Comparison of ENCODE assay signal across 9 mouse cellular contexts in genomic region chr3:35972985-35973384, GRCm38 (mm10). TPM values are rescaled to one million over a fixed set of nuclear protein-coding genes. Genes with fewer than 3 reads are reported as not detected.
DNase-seq lines count a peak whose midpoint lies in the region; ATAC-seq and TF ChIP-seq lines count a peak whose summit lies in the region.
"Had no signal": no experiment of that assay in that cellular context is flagged by ENCODE, and none has a peak within 500 bp of the region (broad histone marks: within the 10 kb centered on the region; RNA-seq: fewer than 3 reads in every experiment).

No protein-coding gene starts in this region.

- DNase-seq in right cerebral cortex, postnatal 4 days, result peak; percentile 23
- DNase-seq in right cerebral cortex, postnatal 36 days (ENCODE audit: low spot score in 2 of 2), result no peak
- DNase-seq in cerebellum, adult 9-10 months, result peak; percentile 34
- DNase-seq in urinary bladder, postnatal 36 days (ENCODE audit: low spot score in 2 of 2), result no peak

- no peaks in the 10 kb centered on the region for H3K4me1 ChIP-seq in intestine, postnatal 0 days (replicated peaks; ENCODE audit: control insufficient read depth, insufficient read depth, low read length)
- H3K4me1 ChIP-seq in intestine, embryonic 15.5 days (replicated peaks), result no peaks in the 10 kb centered on the region
- H3K4me1 ChIP-seq in liver, embryonic 15.5 days (replicated peaks), result no peaks in the 10 kb centered on the region
- H3K4me1 ChIP-seq: neural tube, embryonic 13.5 days had no signal

- H3K9ac ChIP-seq in intestine, postnatal 0 days (ENCODE audit: low read depth, low read length), result no peak overlapping the region
- no peak overlapping the region for H3K9ac ChIP-seq in intestine, embryonic 15.5 days
- H3K9ac ChIP-seq in liver, embryonic 15.5 days, result no peak overlapping the region
- H3K9ac ChIP-seq: neural tube, embryonic 13.5 days had no signal

- peaks cover 46% of the 10 kb centered on the region for H3K36me3 ChIP-seq in intestine, postnatal 0 days (ENCODE audit: control insufficient read depth, insufficient read depth)
- H3K36me3 ChIP-seq in intestine, embryonic 15.5 days, result 0 out of 2 replicates have a peak, but pooled peaks cover 10% of the 10 kb centered on the region
- H3K36me3 ChIP-seq in liver, embryonic 15.5 days (replicated peaks), result peaks cover 9% of the 10 kb centered on the region; the same call in 1 of the 2 replicates

- no peak overlapping the region for H3K27ac ChIP-seq in intestine, postnatal 0 days (ENCODE audit: low read depth, low read length)
- H3K27ac ChIP-seq in intestine, embryonic 15.5 days, result no peak overlapping the region
- no peak overlapping the region for H3K27ac ChIP-seq in liver, embryonic 15.5 days (replicated peaks)
- H3K27ac ChIP-seq: neural tube, embryonic 13.5 days had no signal

- H3K4me2 ChIP-seq in intestine, postnatal 0 days (replicated peaks; ENCODE audit: low read depth), result no peak overlapping the region
- no peak overlapping the region for H3K4me2 ChIP-seq in intestine, embryonic 15.5 days (replicated peaks)
- no peak overlapping the region for H3K4me2 ChIP-seq in liver, embryonic 15.5 days
- H3K4me2 ChIP-seq: neural tube, embryonic 13.5 days had no signal

- WGBS in intestine, postnatal 0 days, result 81% methylated on average over 4 of the region's 4 CpGs
- WGBS in intestine, embryonic 15.5 days, result 82% methylated on average over 4 of the region's 4 CpGs
- WGBS in liver, embryonic 15.5 days (ENCODE audit: insufficient replicate concordance), result 67% methylated on average over 4 of the region's 4 CpGs

- H3K9me3 ChIP-seq in intestine, postnatal 0 days (ENCODE audit: control insufficient read depth), result no peaks in the 10 kb centered on the region
- no peaks in the 10 kb centered on the region for H3K9me3 ChIP-seq in intestine, embryonic 15.5 days
- H3K9me3 ChIP-seq in liver, embryonic 15.5 days (replicated peaks), result no peaks in the 10 kb centered on the region
- H3K9me3 ChIP-seq: neural tube, embryonic 13.5 days had no signal

- peak; percentile 45; the same call in 1 of the 2 replicates for ATAC-seq in intestine, postnatal 0 days
- ATAC-seq in intestine, embryonic 15.5 days, result no peak
- ATAC-seq in liver, embryonic 15.5 days (ENCODE audit: insufficient read depth), result 0 out of 2 replicates have a peak, but pooled peaks have one; percentile 42
- no peak for ATAC-seq in inflammation-experienced regulatory T-cells, adult 6 months

- H3K27me3 ChIP-seq in intestine, postnatal 0 days (replicated peaks; ENCODE audit: control insufficient read depth, insufficient read depth, low read length), result no peaks in the 10 kb centered on the region
- no peaks in the 10 kb centered on the region for H3K27me3 ChIP-seq in intestine, embryonic 15.5 days (replicated peaks)
- no peaks in the 10 kb centered on the region for H3K27me3 ChIP-seq in liver, embryonic 15.5 days
- H3K27me3 ChIP-seq: neural tube, embryonic 13.5 days had no signal

- no peak overlapping the region for H3K4me3 ChIP-seq in intestine, postnatal 0 days (ENCODE audit: low read depth, low read length)
- H3K4me3 ChIP-seq in intestine, embryonic 15.5 days (replicated peaks), result no peak overlapping the region
- H3K4me3 ChIP-seq in liver, embryonic 15.5 days (replicated peaks), result no peak overlapping the region
- H3K4me3 ChIP-seq: neural tube, embryonic 13.5 days had no signal

- peak; percentile 77 for TF ChIP-seq CTCF in intestine, postnatal 0 days (IDR thresholded peaks at IDR 0.05; ENCODE audit: low read depth)

RNA-seq across cellular contexts. Expression of gene Mccc1, which starts 27.5 kb away (rescaled TPM):
- 23.5 and 27.7 TPM in 2 replicates for polyA plus RNA-seq in intestine, postnatal 0 days (2015; fragmentation: Nextera tagmentation; extraction: Ambion mirVana)
- polyA plus RNA-seq in intestine, embryonic 15.5 days (2015; fragmentation: Nextera tagmentation; extraction: Ambion mirVana), result 32.1 and 35.7 TPM in 2 replicates
- 14.4 and 14.5 TPM in 2 replicates for polyA plus RNA-seq in liver, embryonic 15.5 days (2015; fragmentation: Nextera tagmentation; extraction: Ambion mirVana)
- 10 to 100 TPM; 12.7 to 30.6 (median 25.1) TPM for polyA plus RNA-seq in inflammation-experienced regulatory T-cells, adult 6 months (2017; shearing (Covaris generic))

RNA-seq across cellular contexts. Expression of gene Dcun1d1, which starts 35.7 kb away (rescaled TPM):
- polyA plus RNA-seq in intestine, postnatal 0 days (2015; fragmentation: Nextera tagmentation; extraction: Ambion mirVana), result 61.7 and 64.8 TPM in 2 replicates
- 83.6 and 105 TPM in 2 replicates for polyA plus RNA-seq in intestine, embryonic 15.5 days (2015; fragmentation: Nextera tagmentation; extraction: Ambion mirVana)
- 85.6 and 91.5 TPM in 2 replicates for polyA plus RNA-seq in liver, embryonic 15.5 days (2015; fragmentation: Nextera tagmentation; extraction: Ambion mirVana)
- 100 to 1,000 TPM; 111 to 129 (median 126) TPM for polyA plus RNA-seq in inflammation-experienced regulatory T-cells, adult 6 months (2017; shearing (Covaris generic))

Comparison
In these comparisons a context has a peak if more than half of its experiments do, and no peak if none do; other contexts are left out.
1. ATAC-seq: peak in intestine, postnatal 0 days (single experiment) and liver, embryonic 15.5 days (single experiment); none in intestine, embryonic 15.5 days (single experiment) and inflammation-experienced regulatory T-cells, adult 6 months (single experiment).
2. DNase-seq: peak in right cerebral cortex, postnatal 4 days (single experiment) and cerebellum, adult 9-10 months (single experiment); none in right cerebral cortex, postnatal 36 days (0 of 2) and urinary bladder, postnatal 36 days (0 of 2).